Mouse (Mus musculus): ENCODE measurements around the gene Sbp.
"Not testable (repeated sequence)": the region's sequence is repeated elsewhere in the genome, so short reads cannot be mapped to it uniquely, and the experiment has no call there.

The Sbp gene

GRCm38 (mm10) chr17:23941372-23941771 is at the start of gene Sbp:
TSS of gene Sbp (plus strand) at chr17:23941672.
- DNase-seq (ENCODE audit: low spot score) = no peak

- not testable (repeated sequence) for DNase-seq (ENCODE audit: low spot score)
Observed at GRCm38 (mm10) chr17:23917158-23917557, 24.3 kb upstream of the Sbp start, which contains the start of gene Dcpp3. TSS of gene Dcpp3 (plus strand) at chr17:23917458.

- DNase-seq (ENCODE audit: low spot score) = peak; percentile 92
Observed at GRCm38 (mm10) chr17:23924531-23925007, 16.9 kb upstream of the Sbp start.

- peak; percentile 79 for DNase-seq (ENCODE audit: low spot score)
Observed at GRCm38 (mm10) chr17:23925090-23925493, 16.4 kb upstream of the Sbp start.

- DNase-seq (ENCODE audit: low spot score) = no peak
Observed at GRCm38 (mm10) chr17:23931157-23931556, 10.3 kb upstream of the Sbp start.

- not testable (repeated sequence) for DNase-seq (ENCODE audit: low spot score)
Observed at GRCm38 (mm10) chr17:23947486-23947885, 6.0 kb downstream of the Sbp start.

- DNase-seq (ENCODE audit: low spot score) = no peak
Observed at GRCm38 (mm10) chr17:23949068-23949467, 7.6 kb downstream of the Sbp start.

GRCm38 (mm10) chr17:23950828-23951227 is 9.4 kb downstream of the Sbp start:
- not testable (repeated sequence) for DNase-seq (ENCODE audit: low spot score)

GRCm38 (mm10) chr17:23955174-23955573 is 13.7 kb downstream of the Sbp start, which contains the start of gene Sbpl:
TSS of gene Sbpl (minus strand) at chr17:23955274.
- no peak for DNase-seq (ENCODE audit: low spot score)

- peak; percentile 95 for DNase-seq (ENCODE audit: low spot score)
Observed at GRCm38 (mm10) chr17:23960084-23960738, 18.7 kb downstream of the Sbp start.

- DNase-seq (ENCODE audit: low spot score) = no peak
Observed at GRCm38 (mm10) chr17:23961573-23962122, 20.2 kb downstream of the Sbp start.

GRCm38 (mm10) chr17:23965805-23966425 is 24.4 kb downstream of the Sbp start:
- DNase-seq (ENCODE audit: low spot score) = peak; percentile 20

GRCm38 (mm10) chr17:23966658-23967401 is 25.4 kb downstream of the Sbp start:
- DNase-seq (ENCODE audit: low spot score) = no peak

GRCm38 (mm10) chr17:23968780-23969179 is 27.3 kb downstream of the Sbp start:
- DNase-seq (ENCODE audit: low spot score) = no peak

- peak; percentile 79 for DNase-seq (ENCODE audit: low spot score)
Observed at GRCm38 (mm10) chr17:23969231-23969630, 27.8 kb downstream of the Sbp start.

- DNase-seq (ENCODE audit: low spot score) = no peak
Observed at GRCm38 (mm10) chr17:23971315-23971714, 29.8 kb downstream of the Sbp start.

- DNase-seq (ENCODE audit: low spot score) = no peak
Observed at GRCm38 (mm10) chr17:23976665-23977064, 35.2 kb downstream of the Sbp start.

GRCm38 (mm10) chr17:23979471-23979870 is 38.0 kb downstream of the Sbp start:
- DNase-seq (ENCODE audit: low spot score) = no peak

- DNase-seq (ENCODE audit: low spot score) = no peak
Observed at GRCm38 (mm10) chr17:23980297-23980909, 38.9 kb downstream of the Sbp start, which contains the start of gene Prss30. TSS of gene Prss30 (minus strand) at chr17:23980566.

GRCm38 (mm10) chr17:23982912-23983311 is 41.4 kb downstream of the Sbp start:
- DNase-seq (ENCODE audit: low spot score) = no peak

- no peak for DNase-seq (ENCODE audit: low spot score)
Observed at GRCm38 (mm10) chr17:23984989-23985388, 43.5 kb downstream of the Sbp start.

GRCm38 (mm10) chr17:23989802-23990201 is 48.3 kb downstream of the Sbp start:
- no peak for DNase-seq (ENCODE audit: low spot score)
